Mouse (Mus musculus) kidney, adult 9 months (tissue): Measurements from ENCODE around the gene Lrrfip1.

ENCODE experiments used
- DNase-seq: peaks from one replicate; pipeline ENCODE4 v3.0.0; 2022

The Lrrfip1 gene

DNA sequence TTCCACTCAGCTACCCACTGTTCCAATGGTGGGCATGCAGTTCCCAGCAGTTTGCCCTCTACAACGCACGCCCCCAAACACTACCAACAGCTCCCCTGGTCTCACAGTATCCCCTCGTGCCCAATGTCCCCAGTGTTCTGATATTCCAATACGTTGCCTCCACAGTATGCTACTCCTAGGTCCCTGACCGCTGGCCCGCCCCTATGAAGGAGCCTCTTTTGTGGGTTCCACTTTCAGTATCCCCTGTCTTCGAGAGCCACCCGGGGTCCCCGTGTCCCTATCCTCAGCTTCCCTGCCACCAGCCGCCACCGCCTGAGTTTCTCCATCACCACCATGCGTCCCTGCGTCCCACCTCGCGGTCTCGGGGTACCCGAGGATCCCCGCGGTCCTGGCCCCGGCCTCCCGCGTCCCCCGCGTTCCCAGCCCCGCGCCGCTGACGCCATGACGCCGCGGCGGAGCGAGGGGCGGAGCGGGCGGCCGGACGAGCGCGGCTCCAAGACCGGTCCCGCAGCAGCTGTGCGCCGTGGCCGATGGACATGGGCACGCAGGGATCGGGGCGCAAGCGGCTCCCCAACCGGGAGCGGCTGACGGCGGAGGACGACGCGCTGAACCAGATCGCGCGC lies at the start of gene Lrrfip1:
Gene Lrrfip1 (plus strand): TSS at position 470 of the 623 bp plus-strand sequence.
- no peak for DNase-seq

DNA sequence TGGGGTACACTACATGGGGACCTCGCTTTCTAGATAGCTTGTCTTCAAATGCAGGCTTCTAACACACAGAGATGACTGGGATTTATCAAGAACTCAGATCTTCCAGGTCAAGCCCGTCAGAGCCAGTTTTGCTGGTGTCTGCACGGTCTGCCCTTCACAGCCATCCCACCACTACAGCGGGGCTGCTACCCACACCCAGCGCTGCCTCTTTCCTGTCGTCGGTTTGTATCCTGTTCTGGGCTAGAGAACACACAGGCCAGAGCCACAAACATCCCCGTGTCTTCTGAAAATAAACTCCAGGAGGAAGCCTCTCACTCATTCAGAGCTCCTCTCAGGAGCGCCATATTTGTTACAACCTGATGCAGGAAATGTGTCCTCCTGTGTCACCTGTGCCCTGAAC lies 49.2 kb upstream of the Lrrfip1 start:
- DNase-seq: no peak

DNA sequence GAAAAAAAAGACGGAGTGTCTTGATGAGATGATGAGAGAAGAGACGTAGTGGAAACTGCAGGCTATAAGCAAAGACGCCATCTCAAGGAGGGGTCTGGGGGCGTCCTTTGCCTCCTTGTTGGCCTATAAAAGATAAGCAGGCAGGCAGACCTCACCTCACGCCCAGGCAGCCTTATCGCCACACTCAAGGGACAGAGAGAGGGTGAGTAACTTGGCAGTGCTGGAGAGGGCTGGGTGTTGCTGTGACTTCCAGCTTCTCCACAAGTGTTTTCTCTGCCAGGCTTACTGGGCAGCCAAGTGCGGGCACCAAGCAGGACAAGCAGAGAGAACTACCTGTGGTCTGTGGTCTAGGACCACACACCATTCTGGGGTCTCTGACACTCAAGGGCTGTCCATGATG lies 46.9 kb upstream of the Lrrfip1 start:
- no peak for DNase-seq

DNA sequence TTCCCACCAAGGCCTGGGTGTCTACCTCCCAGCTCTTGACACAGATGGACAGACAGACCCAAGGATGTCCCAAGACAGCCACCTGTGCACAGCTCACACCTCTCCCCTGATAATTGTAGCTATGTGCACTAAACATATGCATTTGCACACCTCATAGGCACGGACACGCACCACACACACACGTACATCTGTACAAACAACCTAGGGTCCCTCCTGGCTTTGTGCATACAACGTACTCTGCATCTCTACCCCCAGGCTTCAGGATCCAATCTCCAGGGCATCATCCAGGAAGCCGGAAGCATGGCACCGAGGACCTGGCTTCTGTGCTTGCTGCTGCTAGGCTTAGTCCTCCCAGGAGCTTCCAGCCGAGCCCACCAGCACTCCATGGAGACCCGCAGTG lies 45.7 kb upstream of the Lrrfip1 start, which contains the start of gene Prlh:
Gene Prlh (plus strand): TSS at position 301 of the 400 bp plus-strand sequence.
- DNase-seq: no peak

DNA sequence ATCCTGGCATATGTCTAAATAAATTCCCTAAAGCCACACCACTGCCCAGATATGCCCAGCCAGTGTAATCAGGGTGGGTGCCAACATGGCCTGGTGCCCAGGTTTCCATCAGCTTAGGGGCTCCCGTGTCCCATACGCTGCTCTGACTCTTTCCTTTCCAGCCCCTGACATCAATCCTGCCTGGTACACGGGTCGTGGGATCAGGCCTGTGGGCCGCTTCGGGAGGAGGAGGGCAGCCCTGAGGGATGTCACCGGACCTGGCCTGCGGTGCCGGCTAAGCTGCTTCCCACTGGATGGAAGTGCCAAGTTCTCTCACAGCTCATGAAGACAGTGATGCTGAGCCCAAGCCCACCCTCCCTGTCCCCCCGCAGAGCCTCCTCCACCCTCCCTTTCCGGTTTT lies 44.8 kb upstream of the Lrrfip1 start:
- DNase-seq: no peak

DNA sequence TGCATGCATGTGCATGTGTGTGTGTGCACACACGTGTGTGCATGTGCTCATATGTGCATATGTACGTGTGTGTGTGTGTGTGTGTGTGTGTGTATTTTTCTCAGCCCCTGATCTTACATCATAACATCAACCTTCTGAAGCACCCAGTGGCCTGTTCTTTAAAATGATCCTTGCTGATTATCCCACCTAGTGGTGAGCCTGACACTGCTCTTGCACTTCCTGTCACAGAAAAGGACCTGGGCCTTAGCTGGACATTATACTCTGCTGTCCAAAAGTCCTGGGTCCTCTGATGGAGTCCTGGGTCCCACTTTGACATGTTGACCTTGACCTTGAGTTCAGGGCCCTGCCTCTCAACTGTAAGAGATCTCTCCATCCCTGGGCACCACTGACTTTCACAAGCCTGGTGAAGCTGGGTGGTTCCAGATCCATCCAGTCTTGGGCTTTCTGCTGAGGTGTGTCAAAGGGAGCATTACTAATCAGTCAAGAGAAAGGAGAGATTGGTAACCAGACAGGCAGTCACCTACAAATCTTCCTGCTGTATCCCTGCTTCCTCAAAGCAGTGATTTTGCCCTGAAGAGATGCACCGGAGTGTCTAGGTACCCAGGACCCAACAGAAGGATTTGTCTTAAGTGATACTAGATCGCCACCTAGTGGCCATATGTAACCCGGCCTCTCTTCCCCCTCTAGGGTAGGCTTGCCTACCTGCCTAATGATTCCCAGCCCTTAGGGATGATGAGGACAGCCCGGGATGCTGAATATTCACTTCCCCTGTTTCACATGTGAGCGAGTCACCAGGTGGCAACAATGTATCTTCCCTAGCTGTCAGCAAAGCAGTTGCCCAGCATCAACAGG lies 42.1 kb upstream of the Lrrfip1 start:
- peak; percentile 79 for DNase-seq

DNA sequence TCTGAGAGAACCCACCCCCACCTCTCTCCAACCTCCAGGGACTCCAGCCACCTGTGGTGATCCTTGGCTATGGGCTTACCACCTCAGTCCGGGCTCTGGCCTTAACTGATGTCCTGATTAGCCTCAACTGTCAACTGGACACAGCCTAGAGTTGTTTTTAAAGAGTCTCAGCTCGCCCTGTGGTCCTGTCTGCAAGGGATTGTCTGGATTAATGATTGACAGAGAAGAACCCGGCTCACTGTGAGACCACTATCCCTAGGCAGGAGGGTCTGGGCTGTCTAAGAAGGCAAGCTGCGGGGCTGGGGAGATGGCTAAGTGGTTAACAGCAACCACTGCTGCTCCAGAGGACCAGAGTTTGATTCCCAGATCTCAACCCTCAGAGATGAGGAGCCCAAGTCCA lies 36.0 kb upstream of the Lrrfip1 start:
- DNase-seq: peak; percentile 37

DNA sequence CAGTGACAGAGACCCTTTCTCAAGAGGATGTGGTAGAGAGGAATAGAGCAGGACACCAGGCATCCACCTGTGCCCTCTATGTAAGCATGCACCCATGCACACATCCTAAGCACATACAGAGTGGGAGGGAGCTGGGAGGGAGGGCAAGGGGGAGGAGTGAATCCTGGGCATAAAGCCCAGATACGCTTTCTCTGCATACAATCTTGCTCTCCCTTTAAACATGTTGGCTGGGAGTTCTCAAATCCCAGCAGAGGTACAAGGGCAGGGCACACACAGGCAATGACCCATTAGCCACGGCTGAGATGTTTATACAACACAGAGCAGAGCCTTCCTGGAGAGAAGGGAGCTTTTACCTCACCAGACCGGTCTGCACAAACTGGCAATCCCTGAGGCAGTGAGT lies 35.5 kb upstream of the Lrrfip1 start:
- DNase-seq: peak; percentile 60

DNA sequence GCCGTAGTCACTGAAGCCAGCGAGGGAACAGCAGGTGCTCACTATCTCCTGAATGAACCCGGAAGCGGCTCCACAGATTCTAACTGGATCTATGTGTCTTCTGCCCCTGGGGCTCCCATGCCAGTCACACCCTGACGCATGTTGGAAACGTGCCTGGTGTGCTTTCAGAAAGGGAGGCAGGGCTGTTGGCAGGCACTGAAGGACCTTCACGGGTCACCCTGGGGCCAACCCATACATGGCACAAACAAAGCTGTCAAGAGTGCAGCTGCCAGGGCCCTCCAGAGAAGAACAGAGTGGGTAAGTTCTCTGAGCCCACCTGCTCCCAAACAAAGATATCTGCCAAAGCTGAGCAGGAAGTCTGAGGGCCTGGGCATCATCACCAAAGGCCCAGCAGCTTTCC lies 31.0 kb upstream of the Lrrfip1 start:
- peak; percentile 86 for DNase-seq

DNA sequence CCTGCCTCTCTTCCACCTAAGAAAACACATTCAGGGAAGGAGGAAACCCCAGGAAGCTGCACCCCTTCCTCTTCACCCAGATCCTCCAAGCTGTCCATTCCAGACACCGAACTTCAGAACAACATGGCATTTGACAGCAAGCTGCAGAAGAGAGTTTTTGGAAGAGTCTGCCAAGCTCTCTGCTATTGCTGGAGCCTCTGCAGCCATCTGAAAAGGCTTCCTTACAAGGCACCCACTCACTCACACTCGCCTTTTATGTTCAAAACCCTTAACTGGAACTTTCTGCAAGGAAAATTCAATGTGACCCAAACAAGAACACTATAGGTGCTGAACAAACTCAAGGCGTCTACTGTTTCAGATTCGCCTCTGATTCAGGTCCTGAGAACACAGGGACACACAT lies 29.9 kb upstream of the Lrrfip1 start:
- no peak for DNase-seq

DNA sequence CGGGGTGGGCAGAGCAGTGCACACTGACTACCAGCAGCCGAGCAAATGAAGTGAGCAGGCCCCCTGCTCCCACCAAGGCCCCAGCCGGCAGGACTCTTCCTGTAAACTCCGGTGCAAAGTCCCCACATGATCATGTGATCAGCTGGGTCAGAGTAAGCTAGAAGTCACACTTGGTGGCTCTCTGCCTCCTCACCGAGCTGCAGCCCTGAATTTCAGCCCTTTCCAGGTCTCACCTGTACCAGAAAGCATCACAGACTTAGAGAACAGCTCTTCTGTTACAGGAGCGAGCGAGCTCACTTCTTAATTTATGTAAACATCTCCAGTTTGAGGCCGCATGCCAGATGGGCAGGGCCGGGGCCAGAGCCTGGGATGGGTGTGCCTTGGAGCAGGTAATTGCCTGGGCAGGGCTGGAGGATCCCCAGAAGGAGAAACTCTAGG lies 29.2 kb upstream of the Lrrfip1 start, which contains the start of gene Rab17:
Gene Rab17 (minus strand): TSS at position 315 of the 438 bp plus-strand sequence.
- DNase-seq: peak; percentile 80

DNA sequence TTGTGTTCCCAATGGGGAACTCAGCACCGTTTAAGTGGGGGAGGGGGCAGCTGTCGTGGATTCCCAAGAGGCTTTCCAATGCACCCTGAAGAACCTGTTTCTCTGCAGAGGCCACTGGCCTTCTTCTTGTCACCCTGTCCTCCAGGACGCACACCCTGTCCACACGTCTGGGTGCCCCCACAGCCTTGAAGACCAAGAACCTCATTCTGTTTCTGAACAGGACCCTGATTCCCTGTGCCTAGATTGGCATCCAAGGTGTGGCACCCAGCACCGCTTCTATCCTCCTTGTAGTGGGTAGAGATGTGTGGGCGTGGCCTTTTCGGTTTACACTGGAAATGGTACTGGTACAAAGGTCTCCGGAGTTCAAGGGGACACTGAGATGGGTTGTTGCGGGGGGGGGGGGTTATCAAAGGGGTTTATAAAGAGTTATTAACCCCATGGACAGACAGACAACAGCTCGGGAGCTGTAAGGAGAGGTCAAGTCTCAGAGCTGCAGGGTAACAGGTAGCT lies 28.6 kb upstream of the Lrrfip1 start:
- DNase-seq: peak; percentile 48

DNA sequence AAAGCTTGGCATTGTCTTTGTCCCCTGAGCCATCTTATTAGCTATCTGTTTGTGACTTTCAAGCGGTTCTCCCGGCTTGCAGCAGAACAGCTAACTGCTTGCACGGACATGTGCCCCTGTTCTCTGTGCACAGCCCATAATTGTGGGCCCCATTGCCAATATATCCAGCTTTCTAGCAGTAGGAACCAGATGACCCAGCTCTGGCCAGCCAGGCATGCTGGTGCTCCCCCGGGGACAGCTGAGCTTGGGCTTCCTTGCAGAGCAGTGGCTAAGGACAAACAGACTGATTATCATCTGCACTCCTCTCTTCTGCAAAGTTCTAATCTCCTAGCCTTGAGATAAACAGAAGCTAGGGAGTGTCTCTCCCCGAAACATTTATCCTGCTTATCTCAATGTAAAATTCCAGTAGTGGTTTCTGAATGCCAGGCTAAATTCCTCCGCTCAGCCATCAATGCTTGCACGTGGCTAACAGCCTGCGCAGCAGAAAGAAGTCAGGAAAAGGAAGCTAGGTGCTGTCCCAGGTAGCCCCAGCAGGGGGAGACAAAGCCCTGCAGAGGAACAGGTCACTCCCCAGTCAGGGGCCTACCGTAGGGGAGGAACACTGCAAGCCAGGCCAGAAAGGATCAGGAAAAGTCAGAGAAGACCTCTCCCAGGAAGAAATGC lies 25.5 kb upstream of the Lrrfip1 start:
- DNase-seq: peak; percentile 96

DNA sequence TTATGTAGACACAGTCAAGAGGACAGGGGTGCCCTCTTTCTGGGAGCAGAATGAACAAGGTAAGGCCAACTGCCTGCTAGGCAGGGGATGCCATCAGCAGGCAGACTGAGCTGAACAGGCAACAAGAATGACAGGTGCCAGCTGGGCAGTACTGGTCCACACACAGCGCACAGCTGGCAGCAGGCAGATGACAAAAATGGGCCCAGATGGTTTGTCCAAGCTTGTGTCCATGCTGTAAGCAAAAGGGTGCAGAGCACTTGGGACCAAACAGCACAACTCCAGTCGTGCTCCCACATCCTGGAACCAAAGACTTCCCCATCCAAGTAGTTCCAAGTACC lies 25.0 kb upstream of the Lrrfip1 start:
- DNase-seq: no peak

DNA sequence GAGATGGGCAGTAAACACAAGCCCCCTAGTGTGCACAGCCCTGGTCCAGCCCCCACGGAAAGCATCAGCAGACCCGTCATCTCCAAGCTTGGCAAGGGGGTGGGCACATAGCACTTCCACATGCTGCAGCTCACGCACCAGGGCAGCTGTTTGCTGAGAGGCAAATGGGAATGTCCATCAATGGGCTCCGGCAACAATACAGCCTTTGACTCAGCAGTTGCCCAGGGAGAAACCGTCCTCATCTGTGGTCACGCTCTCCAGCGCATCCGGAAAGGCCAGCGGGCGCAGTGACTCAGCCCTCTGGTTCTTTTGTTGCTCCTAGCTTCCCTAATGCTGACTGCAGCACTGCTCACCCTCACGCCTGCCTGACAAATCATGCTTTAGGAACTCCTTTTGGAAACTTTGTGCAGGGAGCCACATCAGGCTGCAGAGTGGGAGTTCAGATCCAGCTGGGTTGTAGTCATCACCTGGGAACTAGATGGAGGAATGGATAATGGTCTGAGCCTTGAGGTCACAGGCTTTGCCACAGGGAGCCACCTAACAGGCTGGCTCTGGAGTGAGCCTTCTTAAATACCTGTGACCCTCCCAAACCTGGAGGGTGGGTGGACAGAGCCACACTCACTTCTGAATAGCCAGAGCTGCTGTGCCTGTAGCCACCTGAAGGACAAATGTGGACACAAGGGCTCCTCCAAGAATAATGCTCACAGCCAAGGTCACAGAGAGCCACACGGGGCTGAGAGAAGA lies 23.5 kb upstream of the Lrrfip1 start:
- DNase-seq: peak; percentile 38

DNA sequence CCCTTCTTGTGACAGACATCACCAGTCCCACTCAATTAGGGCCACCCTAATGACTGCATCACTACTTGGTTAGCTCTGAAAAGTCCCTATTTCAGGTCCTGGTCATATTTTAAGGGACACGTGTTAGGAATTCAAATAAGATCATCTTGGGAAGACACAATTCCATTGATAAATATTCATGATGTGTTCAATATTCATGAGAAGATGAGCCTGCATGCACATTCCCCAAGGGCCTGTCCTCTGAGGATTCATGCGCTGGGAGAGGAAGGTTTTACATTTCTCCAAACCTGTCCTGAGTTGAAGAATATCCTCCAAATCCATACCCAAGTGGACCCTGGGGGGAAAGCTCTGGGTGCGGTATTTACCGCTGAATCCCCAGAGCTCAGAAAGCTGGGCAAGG lies 22.6 kb upstream of the Lrrfip1 start:
- no peak for DNase-seq

DNA sequence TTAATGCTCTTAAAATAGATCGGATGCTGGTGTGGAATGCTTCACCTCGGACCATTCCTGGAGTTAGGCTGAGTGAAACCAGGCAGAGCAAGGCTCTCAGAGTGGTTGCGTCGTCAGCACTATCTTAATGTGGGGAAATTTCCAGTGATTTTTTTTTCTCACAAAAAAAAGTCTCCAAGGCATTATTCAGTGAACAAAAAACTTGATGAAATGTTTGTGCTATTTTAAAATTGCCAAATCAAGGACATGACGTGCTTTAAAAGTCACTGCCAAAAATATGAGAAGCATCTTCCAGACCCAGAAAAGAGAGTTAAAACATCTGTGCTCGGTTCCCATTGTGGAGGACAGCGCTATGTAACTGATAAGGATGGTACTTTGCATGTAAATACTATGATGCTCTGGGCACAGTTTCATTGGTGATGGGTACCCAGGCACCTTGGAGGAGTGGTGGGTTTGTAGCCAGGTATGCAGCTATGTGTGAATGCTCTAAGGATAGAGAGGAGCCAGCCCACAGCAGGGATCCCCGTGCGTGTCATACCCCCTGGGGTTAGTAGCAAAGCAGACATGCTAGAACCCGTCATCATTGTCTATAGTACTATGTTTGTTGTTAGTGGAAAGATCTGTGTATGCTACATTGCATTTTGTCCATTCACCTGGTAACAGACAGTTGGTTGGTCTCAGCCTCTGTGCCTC lies 17.8 kb upstream of the Lrrfip1 start:
- DNase-seq: peak; percentile 38

DNA sequence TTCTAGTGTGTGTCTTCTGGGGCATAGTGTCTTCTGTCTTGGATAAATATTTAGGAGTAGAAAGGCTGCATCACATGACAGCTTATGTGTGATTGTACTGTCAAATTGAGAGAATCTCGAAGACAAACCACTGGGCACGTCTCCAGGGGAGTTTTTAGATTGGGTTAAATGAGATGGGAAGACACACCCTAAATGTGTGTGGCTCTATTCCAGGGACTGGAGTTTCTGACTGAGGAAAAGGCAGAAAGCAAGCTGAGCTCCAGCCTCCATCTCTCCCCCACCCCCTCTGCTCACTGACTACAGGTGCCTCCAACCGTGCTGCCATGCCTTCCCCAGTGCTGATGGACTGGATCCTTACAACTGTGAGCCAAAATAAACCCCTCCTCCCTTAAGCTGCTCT lies 17.2 kb upstream of the Lrrfip1 start:
- DNase-seq: no peak

DNA sequence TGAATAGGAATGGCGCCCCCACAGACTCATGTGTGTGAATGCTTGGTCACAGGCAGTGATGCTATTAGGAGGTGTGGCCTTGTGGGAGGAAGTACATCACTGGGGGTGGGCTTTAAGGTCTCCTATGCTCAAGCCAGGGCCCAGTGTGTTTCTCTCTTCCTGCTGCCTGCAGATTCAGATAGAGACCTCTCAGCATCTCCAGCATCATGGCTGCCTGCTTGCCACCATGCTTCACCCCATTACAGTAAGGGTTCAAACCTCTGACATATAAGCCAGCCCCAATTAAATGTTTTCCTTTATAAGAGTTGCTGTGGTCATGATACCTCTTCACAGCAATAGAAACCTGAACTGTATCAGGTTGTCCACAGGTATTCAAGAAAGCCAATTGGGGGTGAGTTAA lies 2.6 kb upstream of the Lrrfip1 start:
- DNase-seq: no peak

DNA sequence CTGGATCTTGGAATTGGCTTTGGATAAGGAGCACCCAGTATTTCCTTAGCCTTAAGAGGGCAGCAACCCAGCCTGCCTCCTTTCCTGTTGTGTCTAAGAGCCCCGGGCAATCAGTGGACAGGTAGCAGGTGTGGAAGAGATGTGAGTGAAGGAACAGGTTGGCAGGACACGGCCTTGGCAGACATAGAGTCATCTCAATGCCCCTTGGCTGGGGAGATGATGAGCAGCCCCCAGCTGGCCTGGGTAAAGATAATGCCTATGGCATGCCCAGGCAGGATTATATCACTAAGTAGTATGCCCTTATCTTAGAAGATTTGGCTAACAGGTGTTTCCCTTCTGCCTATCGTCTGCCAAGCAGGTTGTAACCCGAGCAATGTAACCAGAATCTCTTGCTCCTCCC lies 1.4 kb upstream of the Lrrfip1 start:
- no peak for DNase-seq

DNA sequence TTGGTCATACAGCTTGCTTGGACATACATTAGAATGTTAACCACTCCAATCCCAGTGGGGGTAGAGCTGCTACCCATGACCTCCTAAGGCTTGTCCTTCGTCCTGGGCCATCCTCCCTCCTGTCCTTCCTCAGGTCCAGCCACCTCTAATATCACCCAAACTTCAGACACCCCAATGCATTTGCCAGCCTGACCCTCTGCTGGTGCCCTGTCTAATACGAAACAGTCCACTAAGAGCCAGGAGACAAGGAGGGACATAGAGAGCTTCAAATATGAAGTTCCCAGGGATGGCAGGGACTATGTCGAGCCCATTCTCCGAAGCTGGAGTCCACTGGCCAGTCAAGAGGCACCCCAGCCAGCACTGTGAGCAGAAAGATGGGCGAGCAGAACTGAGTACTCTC lies 896 bp upstream of the Lrrfip1 start:
- no peak for DNase-seq

DNA sequence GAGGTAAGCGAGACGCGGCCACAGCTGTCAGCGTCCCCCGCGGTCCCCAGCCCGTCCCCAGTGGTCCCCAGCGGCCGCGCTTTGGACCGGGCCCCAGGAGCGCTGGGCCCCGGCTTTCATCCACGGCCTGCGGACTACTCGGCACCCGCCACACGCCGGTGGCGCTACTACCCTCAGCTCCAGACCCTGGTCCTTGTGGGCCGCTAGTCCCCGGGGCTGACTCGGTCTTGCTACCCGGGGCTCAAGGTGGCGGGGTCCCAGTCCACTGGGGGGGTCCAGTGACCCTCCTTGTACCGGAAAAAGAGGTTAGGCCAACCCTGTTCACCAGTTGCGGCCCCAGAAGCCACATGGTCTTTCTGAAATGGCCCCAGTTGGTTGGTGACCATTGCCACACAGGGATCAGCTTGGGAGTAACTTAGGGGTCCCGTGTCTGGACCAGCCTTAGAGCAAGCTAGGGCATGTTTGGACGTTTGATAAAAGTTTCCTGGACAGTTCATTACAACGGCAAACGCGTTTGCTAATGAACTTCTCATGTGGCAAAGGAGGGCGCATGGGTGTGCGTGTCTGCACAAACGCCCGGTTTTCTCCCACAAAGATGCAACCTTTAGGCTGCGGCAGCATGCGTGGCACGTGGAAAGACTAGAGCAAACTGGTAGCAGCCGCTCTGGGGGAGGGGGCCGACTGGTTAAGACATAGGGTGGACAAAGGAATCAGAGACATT lies 514 bp downstream of the Lrrfip1 start:
- no peak for DNase-seq
